Mouse (Mus musculus): Measurements from ENCODE around the gene 4921517D22Rik. TPM values are rescaled to one million over a fixed set of nuclear protein-coding genes. Genes with fewer than 3 reads are reported as not detected.
A peak's percentile ranks its signal among the peaks of the same experiment; 100 is the strongest.

The 4921517D22Rik gene
- polyA plus RNA-seq, 1 experiment from 2014 or later, result not detected

DNA sequence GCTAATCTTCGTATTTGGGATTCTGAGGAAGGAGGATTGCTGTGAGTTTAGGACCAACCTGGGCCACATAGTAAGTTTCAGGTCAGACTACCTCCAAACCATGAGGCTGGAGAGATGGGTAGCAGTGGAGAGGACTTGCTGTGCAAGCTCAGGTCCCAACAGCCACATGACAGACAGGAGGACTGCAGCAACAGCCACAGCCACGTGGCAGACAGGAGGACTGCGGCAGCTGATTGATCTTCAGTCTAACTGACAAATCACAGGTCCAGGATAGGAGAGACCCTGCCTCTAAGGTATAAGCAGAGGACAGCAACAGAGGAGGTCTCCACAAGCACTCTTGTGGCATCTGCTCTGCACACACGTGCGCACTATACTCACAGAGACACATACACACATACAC, 36.1 kb downstream of the 4921517D22Rik start:
- Histone ChIP-seq H3K36me3 (peaks cover 56% of the 10 kb centered on the region), H3K4me1 (replicated peaks) (peaks cover 6% of the 10 kb centered on the region; the same call in 1 of the 2 replicates), H3K9me3 (no peaks in the 10 kb centered on the region), H3K4me3 (replicated peaks) (no peak overlapping the region), H3K27me3 (no peaks in the 10 kb centered on the region), H3K9ac (replicated peaks) (no peak overlapping the region), H3K27ac (no peak overlapping the region), H3K4me2 (no peak overlapping the region)
- 81% methylated on average over 5 of the region's 5 CpGs for WGBS
- ATAC-seq (ENCODE audit: insufficient number of reproducible peaks, insufficient read depth, low FRiP score, low TSS enrichment, low read depth), result no peak

- H3K36me3 ChIP-seq, result peaks cover 48% of the 10 kb centered on the region
- H3K4me2 ChIP-seq, result no peak overlapping the region
- no peak overlapping the region for H3K9ac ChIP-seq (replicated peaks)
- 69% methylated on average over 4 of the region's 4 CpGs for WGBS
- H3K9me3 ChIP-seq, result no peaks in the 10 kb centered on the region
- 0 out of 2 replicates have a peak overlapping the region, but pooled peaks have one; percentile 23 for H3K27ac ChIP-seq
- peaks cover 6% of the 10 kb centered on the region; the same call in 1 of the 2 replicates for H3K4me1 ChIP-seq (replicated peaks)
- no peak overlapping the region for H3K4me3 ChIP-seq (replicated peaks)
- ATAC-seq (ENCODE audit: insufficient number of reproducible peaks, insufficient read depth, low FRiP score, low TSS enrichment, low read depth), result no peak
- H3K27me3 ChIP-seq, result no peaks in the 10 kb centered on the region
Observed at GRCm38 (mm10) chr13:59656975-59657388, 36.9 kb downstream of the 4921517D22Rik start.

DNA sequence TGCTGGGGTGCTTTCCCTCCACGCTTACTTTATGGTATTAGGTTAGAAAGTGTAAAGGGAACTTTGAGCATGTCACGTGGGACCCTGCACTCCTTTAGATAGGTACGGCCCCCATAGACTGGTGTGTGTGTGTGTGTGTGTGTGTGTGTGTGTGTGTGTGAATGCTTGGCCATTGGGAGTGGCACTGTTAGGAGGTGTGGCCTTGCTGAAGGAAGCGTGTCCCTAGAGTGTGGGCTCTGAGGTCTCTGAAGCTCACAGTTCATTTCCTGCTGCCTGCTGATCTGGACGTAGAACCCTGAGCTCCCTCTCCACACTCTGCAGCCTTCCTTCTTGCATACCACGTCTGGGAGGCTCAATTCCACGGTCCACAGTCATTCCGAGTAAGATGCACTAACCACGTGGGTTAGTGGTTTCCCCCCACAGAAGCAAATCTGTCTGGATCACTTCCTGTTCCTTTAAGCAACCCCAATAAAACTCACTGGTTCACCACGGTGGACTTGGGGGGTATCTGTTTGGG, 37.5 kb downstream of the 4921517D22Rik start:
- no peak overlapping the region for H3K4me3 ChIP-seq (replicated peaks)
- no peaks in the 10 kb centered on the region for H3K9me3 ChIP-seq
- peaks cover 7% of the 10 kb centered on the region; the same call in 1 of the 2 replicates for H3K4me1 ChIP-seq (replicated peaks)
- 60% methylated on average over 10 of the region's 10 CpGs for WGBS
- no peak for ATAC-seq (ENCODE audit: insufficient number of reproducible peaks, insufficient read depth, low FRiP score, low TSS enrichment, low read depth)
- no peaks in the 10 kb centered on the region for H3K27me3 ChIP-seq
- H3K27ac ChIP-seq, result 0 out of 2 replicates have a peak overlapping the region, but pooled peaks have one; percentile 23
- H3K9ac ChIP-seq (replicated peaks), result no peak overlapping the region
- H3K4me2 ChIP-seq, result no peak overlapping the region
- H3K36me3 ChIP-seq, result peaks cover 43% of the 10 kb centered on the region

DNA sequence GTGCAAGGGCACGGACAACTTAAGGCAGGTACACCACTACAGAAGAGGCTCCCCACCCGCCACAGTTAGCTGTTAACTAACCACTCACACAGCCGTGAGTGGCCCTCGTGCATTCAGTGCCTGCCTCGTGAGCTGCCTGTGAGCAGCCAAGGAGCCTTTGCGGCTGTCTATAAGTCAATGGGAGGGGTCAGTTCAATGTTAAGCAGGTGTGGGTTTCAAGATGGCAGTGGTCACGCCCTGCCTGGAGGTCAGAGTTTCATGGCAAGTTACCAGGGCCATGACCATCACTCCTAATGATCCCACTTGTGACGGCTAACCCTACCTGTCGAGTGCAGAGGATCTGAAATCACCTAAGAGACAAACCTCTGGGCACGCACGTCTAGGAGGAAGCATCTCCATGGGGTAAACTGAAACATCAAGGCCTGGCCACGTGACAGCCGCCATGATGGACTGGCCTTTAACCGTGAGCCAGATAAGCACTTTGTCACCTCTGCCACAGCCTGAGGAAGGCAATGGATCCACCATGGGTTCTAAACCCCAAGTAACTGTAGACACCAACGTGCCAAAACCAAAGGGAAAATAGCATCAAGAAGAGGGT, 38.1 kb downstream of the 4921517D22Rik start:
- H3K36me3 ChIP-seq, result peaks cover 40% of the 10 kb centered on the region
- ATAC-seq (ENCODE audit: insufficient number of reproducible peaks, insufficient read depth, low FRiP score, low TSS enrichment, low read depth), result no peak

DNA sequence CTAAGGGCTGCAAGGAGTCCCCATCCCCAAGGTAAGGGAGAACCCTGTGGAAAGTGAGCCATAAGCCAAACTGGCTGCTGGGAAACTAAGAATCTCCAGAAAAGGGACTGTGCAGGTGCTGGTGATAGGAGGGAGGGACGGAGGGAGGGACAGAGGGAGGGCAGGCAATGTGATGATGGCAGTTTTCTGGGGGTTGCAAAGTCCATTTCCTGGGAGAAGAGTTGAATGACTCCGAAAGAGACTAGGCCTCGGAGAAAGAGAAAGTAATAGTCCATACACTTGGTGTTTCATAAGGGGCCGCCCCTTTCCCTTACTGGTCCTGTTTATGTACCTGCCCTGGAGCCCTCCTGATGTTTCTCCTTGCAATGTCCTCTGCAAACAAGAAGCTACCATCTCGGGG, 39.4 kb downstream of the 4921517D22Rik start:
- Histone ChIP-seq H3K4me2 (no peak overlapping the region), H3K4me3 (replicated peaks) (no peak overlapping the region), H3K9me3 (no peaks in the 10 kb centered on the region), H3K9ac (replicated peaks) (no peak overlapping the region), H3K27ac (no peak overlapping the region), H3K4me1 (replicated peaks) (peaks cover 11% of the 10 kb centered on the region; the same call in 1 of the 2 replicates), H3K36me3 (peaks cover 43% of the 10 kb centered on the region), H3K27me3 (no peaks in the 10 kb centered on the region)
- WGBS, result 89% methylated on average over 5 of the region's 5 CpGs
- no peak for ATAC-seq (ENCODE audit: insufficient number of reproducible peaks, insufficient read depth, low FRiP score, low TSS enrichment, low read depth)

More for the DNA sequence above, 38.1 kb downstream of the 4921517D22Rik start:
- Histone ChIP-seq H3K27me3 (no peaks in the 10 kb centered on the region), H3K9ac (replicated peaks) (no peak overlapping the region), H3K27ac (no peak overlapping the region), H3K4me2 (no peak overlapping the region), H3K4me1 (replicated peaks) (peaks cover 11% of the 10 kb centered on the region; the same call in 1 of the 2 replicates), H3K9me3 (no peaks in the 10 kb centered on the region), H3K4me3 (replicated peaks) (no peak overlapping the region)
- 89% methylated on average over 15 of the region's 15 CpGs for WGBS

DNA sequence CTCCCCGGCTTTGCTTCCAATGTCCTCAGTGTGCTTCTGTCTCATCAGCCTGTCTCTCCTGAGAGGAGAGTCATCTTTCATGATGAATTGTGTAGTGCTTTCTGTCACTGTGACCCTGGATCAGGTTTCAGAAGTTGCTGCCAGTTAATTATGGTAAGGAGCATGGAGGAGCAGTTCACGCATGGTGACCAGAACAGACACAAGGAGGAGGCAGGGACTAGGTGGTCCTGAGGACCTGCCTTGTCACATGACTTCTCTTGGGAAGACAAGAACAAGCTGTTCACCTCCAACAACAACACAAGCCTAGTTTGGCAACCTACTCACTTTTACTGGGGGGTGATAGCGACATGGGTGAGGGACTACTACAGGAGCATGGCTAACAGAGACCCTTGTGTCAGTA, 40.8 kb downstream of the 4921517D22Rik start:
- Histone ChIP-seq H3K27me3 (no peaks in the 10 kb centered on the region), H3K9me3 (no peaks in the 10 kb centered on the region), H3K4me2 (no peak overlapping the region), H3K4me3 (replicated peaks) (no peak overlapping the region), H3K9ac (replicated peaks) (no peak overlapping the region), H3K27ac (no peak overlapping the region), H3K36me3 (peaks cover 43% of the 10 kb centered on the region), H3K4me1 (replicated peaks) (peaks cover 11% of the 10 kb centered on the region; the same call in 1 of the 2 replicates)
- WGBS, result 64% methylated on average over 3 of the region's 3 CpGs
- no peak for ATAC-seq (ENCODE audit: insufficient number of reproducible peaks, insufficient read depth, low FRiP score, low TSS enrichment, low read depth)

DNA sequence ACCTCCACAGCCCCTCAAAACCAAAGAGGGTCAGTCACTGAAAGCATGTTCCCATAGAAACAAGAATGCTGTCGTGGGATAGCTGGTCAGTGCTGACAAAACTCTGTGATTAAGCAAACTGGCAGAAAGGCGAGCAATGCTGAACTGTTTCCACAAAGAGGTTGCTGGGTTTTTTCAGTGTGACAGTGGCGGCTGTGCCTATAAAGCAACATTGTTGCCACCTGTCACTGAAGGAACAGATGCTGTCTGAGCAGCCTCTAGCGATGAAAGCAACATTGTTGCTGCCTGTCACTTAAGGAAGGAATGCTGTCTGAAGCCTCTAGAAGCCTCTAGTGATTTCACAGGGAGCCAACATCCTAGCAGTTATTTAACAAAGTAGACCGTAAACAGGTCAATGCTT, 41.3 kb downstream of the 4921517D22Rik start:
- peaks cover 11% of the 10 kb centered on the region; the same call in 1 of the 2 replicates for H3K4me1 ChIP-seq (replicated peaks)
- H3K4me3 ChIP-seq (replicated peaks), result no peak overlapping the region
- no peak for ATAC-seq (ENCODE audit: insufficient number of reproducible peaks, insufficient read depth, low FRiP score, low TSS enrichment, low read depth)
- H3K36me3 ChIP-seq, result peaks cover 39% of the 10 kb centered on the region
- 73% methylated on average over 5 of the region's 5 CpGs for WGBS
- no peak overlapping the region for H3K4me2 ChIP-seq
- no peak overlapping the region for H3K27ac ChIP-seq
- no peaks in the 10 kb centered on the region for H3K27me3 ChIP-seq
- H3K9ac ChIP-seq (replicated peaks), result no peak overlapping the region
- no peaks in the 10 kb centered on the region for H3K9me3 ChIP-seq

DNA sequence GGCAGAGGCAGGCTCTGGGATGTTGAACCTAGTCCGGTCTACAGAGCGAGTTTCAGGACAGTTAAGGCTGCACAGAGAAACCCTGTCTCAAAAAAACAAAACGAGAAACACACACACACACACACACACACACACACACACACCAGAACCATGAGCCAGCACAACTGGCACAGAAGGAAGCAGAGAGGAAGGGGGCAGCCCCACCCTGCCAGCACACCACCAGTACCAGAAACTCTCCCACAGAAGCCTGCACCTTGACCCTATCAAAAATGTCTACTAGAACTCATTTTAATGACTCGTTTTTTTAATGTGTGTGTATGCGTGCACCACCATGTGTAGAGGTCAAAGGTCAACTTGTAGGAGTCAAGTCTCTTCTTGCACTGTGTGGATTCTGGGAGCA, 44.1 kb downstream of the 4921517D22Rik start:
- WGBS, result 66% methylated on average over 5 of the region's 5 CpGs
- H3K36me3 ChIP-seq, result peaks cover 59% of the 10 kb centered on the region
- ATAC-seq (ENCODE audit: insufficient number of reproducible peaks, insufficient read depth, low FRiP score, low TSS enrichment, low read depth), result no peak

DNA sequence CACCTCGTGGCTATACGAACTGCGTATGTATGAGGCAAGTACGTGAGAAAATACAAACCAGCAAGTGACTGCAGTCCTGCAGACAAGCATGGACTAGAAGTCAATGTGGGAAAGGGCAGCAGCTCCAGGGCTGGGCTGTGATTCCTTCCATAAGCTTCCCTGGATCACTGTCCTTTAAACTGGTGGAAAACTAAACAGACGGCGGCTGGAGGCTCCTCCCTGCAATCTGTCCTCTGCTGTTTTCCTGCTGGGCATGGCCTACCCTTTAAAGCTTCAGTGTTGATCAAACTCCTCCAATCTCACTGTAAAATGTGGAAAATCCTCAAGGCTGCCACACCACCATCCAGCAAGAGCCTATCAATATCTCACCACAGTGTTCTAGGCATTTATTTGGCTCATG, 45.3 kb downstream of the 4921517D22Rik start:
- ATAC-seq (ENCODE audit: insufficient number of reproducible peaks, insufficient read depth, low FRiP score, low TSS enrichment, low read depth), result no peak
- H3K4me1 ChIP-seq (replicated peaks), result peaks cover 5% of the 10 kb centered on the region; the same call in 1 of the 2 replicates
- peaks cover 51% of the 10 kb centered on the region for H3K36me3 ChIP-seq
- H3K27ac ChIP-seq, result no peak overlapping the region
- no peak overlapping the region for H3K4me2 ChIP-seq
- no peaks in the 10 kb centered on the region for H3K9me3 ChIP-seq
- H3K4me3 ChIP-seq (replicated peaks), result no peak overlapping the region
- WGBS, result 91% methylated on average over 6 of the region's 6 CpGs
- no peaks in the 10 kb centered on the region for H3K27me3 ChIP-seq
- H3K9ac ChIP-seq (replicated peaks), result no peak overlapping the region

More for the DNA sequence above, 44.1 kb downstream of the 4921517D22Rik start:
- H3K9me3 ChIP-seq, result no peaks in the 10 kb centered on the region
- H3K4me2 ChIP-seq, result no peak overlapping the region
- H3K4me1 ChIP-seq (replicated peaks), result peaks cover 5% of the 10 kb centered on the region; the same call in 1 of the 2 replicates
- H3K27ac ChIP-seq, result no peak overlapping the region
- no peak overlapping the region for H3K9ac ChIP-seq (replicated peaks)
- H3K27me3 ChIP-seq, result no peaks in the 10 kb centered on the region
- H3K4me3 ChIP-seq (replicated peaks), result no peak overlapping the region

DNA sequence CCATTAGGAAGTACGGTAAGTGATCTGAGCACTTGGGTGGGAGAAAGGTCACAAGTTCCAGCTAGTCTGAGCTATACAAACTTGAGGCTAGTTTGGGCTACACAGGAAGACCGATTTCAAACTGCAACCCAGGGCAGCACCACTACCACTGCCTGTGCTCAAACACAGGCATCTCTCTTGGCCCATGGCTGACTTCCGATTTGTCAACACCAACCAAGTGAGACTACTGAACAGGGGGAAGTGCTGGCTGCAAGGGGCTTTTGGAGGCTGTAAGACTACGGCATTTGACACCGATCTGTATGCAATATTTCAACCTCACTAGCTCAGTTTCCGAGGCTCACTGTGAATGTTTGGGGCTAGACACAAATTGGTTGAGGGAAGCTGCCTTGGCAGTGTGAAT, 46.4 kb downstream of the 4921517D22Rik start:
- peaks cover 56% of the 10 kb centered on the region for H3K36me3 ChIP-seq
- H3K4me2 ChIP-seq, result no peak overlapping the region
- H3K27me3 ChIP-seq, result no peaks in the 10 kb centered on the region
- H3K9ac ChIP-seq (replicated peaks), result no peak overlapping the region
- H3K4me1 ChIP-seq (replicated peaks), result peaks cover 5% of the 10 kb centered on the region; the same call in 1 of the 2 replicates
- H3K27ac ChIP-seq, result no peak overlapping the region
- no peaks in the 10 kb centered on the region for H3K9me3 ChIP-seq
- WGBS, result 82% methylated on average over 6 of the region's 6 CpGs
- no peak for ATAC-seq (ENCODE audit: insufficient number of reproducible peaks, insufficient read depth, low FRiP score, low TSS enrichment, low read depth)
- H3K4me3 ChIP-seq (replicated peaks), result no peak overlapping the region

- ATAC-seq (ENCODE audit: insufficient number of reproducible peaks, insufficient read depth, low FRiP score, low TSS enrichment, low read depth), result no peak
Observed at GRCm38 (mm10) chr13:59646674-59647244, 47.1 kb downstream of the 4921517D22Rik start.

More at GRCm38 (mm10) chr13:59646674-59647244, 47.1 kb downstream of the 4921517D22Rik start:
- WGBS, result 60% methylated on average over 11 of the region's 11 CpGs
- H3K9me3 ChIP-seq, result no peaks in the 10 kb centered on the region
- no peak overlapping the region for H3K9ac ChIP-seq (replicated peaks)
- no peaks in the 10 kb centered on the region for H3K27me3 ChIP-seq
- peak overlapping the region; percentile 20; the same call in 1 of the 2 replicates for H3K27ac ChIP-seq
- H3K4me1 ChIP-seq (replicated peaks), result peaks cover 5% of the 10 kb centered on the region; the same call in 1 of the 2 replicates
- H3K36me3 ChIP-seq, result peaks cover 62% of the 10 kb centered on the region
- no peak overlapping the region for H3K4me3 ChIP-seq (replicated peaks)
- H3K4me2 ChIP-seq, result no peak overlapping the region
